Mouse (Mus musculus) layer of hippocampus, postnatal 25 days (tissue): Measurements from ENCODE around the gene Nmbr. TPM values are rescaled to one million over a fixed set of nuclear protein-coding genes. Genes with fewer than 3 reads are reported as not detected.

Experiments used
- total RNA-seq, 2 experiments: library from RNA; stranded (reverse); gene quantifications; 2 replicates each; pipeline ENCODE4 v1.2.3; 2021

The Nmbr gene
- total RNA-seq, 2 experiments from 2014 or later: 3.5 to 4.5 TPM

Other genes starting within 250 kb of the Nmbr start
- gene Adgrg6, start 159.9 kb upstream of the Nmbr start, total RNA-seq: 1 to 10 TPM in 1 of 2 experiments, under 1 TPM in 1; 0.92 to 1.2 TPM
- gene Vta1, start within 50 bp of the Nmbr start, total RNA-seq: 10 to 100 TPM; 70.4 to 75.2 TPM
- gene Gje1, start 12.6 kb downstream of the Nmbr start, total RNA-seq: not detected